Mouse (Mus musculus): ENCODE data around the gene Slc25a15.

Slc25a15 gene

DNA sequence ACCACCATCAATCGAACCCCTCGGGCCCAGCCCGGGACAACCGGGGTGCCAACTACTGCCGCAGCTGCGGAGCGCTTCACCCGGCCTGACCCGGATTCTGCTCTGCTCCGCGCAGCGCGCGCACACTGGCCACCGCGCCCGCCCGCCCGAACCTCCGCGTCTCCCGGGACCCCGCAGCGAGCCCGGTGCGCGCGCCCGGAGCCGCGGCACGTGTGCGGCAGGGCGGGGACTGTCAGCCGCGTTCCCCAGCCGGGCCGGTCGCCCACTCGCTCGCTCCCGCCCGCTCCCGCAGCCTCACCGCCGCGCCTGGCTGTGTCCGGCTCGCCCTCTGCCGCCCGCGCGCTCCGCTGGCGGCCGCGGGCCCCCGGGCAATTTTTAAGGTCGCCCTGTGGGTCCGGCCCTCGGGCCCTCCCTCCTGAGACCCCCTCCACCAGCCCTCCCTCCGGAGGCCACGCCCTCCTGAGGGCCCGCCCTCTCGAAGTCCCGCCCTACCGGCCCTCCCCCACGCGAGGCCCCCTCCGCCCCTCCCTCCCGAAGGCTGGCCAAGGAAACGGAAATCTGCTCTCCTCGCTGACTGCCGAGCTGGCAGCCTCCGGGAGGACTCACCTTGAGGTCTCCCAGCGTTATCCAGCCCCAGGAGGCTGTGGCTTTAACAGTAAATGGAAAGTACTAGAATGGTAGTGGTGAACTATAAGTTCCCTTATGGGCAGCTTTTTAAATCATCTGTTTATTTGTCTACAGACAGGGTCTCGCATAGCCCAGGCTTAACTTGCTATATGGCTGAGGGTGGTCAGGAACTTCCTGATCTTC is at the start of gene Slc25a15:
Gene Slc25a15, minus strand, starts transcription at position 456 of the 810 bp plus-strand sequence.
- DNase-seq (ENCODE audit: low spot score): peak; percentile 83

- no peak for DNase-seq (ENCODE audit: low spot score)
These were observed 13.6 kb upstream of the Slc25a15 start for GRCm38 (mm10) chr8:22411971-22412370.

DNA sequence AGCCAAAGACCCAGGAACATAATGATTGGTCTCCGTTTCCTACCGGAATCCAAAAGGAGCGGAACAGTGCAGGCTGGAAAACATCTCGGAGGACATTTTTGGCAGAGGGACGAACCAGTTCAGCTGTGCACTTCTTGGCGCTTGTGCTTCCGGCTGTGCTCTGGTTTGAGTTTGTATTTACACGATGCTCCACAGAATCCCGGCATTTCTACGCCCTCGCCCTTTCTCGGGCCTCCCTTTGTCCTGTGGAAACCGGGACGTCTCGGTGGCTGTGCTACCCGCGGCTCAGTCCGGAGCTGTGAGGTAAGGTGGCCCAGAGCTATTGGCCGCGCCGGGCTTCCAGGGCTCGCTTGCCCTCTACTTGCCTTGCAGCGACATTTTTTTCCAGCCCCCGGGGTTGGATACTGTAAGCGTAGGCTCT is 12.9 kb upstream of the Slc25a15 start, which contains the start of gene Mrps31:
Gene Mrps31, plus strand, starts transcription at position 80 of the 421 bp plus-strand sequence.
- peak; percentile 87 for DNase-seq (ENCODE audit: low spot score)

DNA sequence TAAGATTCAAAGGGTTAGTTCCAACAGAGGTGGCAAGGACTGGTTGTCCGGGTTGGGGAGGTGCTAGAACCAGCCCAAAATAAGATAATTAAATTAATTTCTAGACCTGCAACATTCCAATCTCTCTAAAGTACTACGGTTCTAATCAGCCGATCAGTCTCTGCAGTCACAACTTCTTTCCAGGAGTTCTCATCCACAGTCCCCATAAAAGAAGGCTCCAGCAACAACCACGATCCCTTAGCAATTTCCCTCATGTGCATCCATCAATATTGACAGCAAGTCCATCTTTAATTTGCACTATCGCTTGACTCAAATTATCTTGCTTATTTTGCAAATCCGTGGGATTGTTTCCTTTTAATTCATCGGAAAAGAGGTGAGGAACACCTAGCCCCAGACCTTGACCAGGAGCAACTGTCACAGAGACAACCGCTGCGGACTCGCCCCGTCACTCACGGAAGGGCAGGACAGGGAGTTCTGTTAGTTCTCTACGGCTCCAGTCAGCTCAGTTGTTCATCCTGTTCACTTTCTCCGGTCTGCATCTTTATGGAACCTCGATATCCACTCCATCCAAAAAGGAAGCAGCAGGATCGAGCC is 12.4 kb upstream of the Slc25a15 start:
- no peak for DNase-seq (ENCODE audit: low spot score)

- no peak for DNase-seq (ENCODE audit: low spot score)
These were observed 7.3 kb upstream of the Slc25a15 start for GRCm38 (mm10) chr8:22405733-22406132.

- no peak for DNase-seq (ENCODE audit: low spot score)
These were observed 4.8 kb upstream of the Slc25a15 start for GRCm38 (mm10) chr8:22403235-22403634.

DNA sequence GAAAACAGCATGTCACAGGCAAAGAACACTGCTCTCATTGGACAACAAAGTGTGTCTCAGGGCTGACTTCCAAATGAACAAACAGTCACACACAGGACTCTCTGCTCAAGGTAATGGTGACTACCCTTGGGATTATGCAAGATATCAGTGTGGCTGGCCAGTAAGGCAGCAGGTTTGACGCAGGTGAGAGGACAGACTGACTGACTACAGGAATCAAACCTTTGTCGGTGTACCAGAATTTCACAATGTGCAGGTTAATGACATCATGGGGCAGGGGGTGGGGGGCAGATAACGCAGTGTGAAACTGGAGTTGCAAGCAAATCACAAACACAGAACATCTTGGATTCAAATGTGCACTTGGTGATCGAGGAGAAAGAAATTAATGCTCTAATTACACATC is 2.2 kb upstream of the Slc25a15 start:
- no peak for DNase-seq (ENCODE audit: low spot score)

GRCm38 (mm10) chr8:22399285-22399880 is 986 bp upstream of the Slc25a15 start:
- no peak for DNase-seq (ENCODE audit: low spot score)

DNA sequence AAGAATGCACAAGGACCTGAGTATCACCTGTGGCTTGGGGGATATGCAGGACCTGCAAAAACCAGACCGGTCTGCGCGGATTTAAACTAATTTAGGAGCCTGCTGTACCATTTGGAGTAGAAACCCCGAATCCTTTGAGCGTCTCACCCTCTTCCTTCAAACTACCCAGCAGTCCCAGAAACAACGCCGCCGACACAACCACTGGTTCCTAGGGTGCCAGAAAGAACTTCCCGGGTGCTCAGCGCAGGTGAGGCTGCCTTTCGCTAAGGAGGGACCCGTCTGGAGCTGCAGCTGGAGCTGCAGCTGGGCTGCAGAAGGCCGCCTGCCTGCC is 621 bp downstream of the Slc25a15 start:
- no peak for DNase-seq (ENCODE audit: low spot score)

DNA sequence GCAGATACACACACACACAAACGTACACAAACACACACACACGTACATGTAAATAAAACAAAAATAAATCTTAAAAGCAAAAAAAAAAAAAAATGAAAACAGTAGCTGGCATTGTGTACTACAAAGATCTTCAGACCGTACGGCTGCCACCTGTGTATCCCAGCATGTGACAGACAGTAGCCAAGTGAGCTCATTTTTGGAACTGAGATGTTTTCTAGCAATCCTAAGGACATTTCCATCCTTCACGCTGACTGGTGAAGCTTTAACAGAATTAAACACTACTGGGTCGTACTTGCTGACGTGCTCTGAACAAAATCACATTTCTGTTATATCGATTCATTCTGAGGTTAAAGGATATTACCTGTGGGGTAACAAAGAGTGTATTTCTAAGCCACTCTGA is 3.1 kb downstream of the Slc25a15 start:
- DNase-seq (ENCODE audit: low spot score): no peak

DNA sequence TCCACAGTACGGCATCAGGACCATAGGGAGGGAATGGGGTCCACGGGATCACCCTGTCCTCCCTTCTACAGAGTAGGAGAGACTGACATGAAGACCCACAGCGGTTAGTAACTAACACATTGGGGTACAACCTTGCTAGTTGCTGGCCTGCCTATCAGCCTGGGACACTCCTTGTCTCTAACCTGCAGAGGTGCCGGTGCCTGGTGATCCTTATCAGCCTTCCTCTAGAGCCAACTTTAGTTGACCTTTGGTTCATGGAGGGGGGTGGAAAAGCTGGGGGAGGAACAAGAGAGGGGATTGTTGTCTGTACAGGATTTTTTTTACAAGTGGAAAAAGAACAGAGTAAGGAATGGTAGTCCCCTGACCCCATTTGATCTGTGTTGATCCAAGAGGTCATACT is 3.9 kb downstream of the Slc25a15 start:
- DNase-seq (ENCODE audit: low spot score): no peak

GRCm38 (mm10) chr8:22390766-22391463 is 7.5 kb downstream of the Slc25a15 start:
- no peak for DNase-seq (ENCODE audit: low spot score)

GRCm38 (mm10) chr8:22389874-22390273 is 8.5 kb downstream of the Slc25a15 start:
- no peak for DNase-seq (ENCODE audit: low spot score)

- DNase-seq (ENCODE audit: low spot score): no peak
These were observed 13.2 kb downstream of the Slc25a15 start for GRCm38 (mm10) chr8:22385158-22385557.

GRCm38 (mm10) chr8:22382824-22383595 is 15.4 kb downstream of the Slc25a15 start:
- no peak for DNase-seq (ENCODE audit: low spot score)

DNA sequence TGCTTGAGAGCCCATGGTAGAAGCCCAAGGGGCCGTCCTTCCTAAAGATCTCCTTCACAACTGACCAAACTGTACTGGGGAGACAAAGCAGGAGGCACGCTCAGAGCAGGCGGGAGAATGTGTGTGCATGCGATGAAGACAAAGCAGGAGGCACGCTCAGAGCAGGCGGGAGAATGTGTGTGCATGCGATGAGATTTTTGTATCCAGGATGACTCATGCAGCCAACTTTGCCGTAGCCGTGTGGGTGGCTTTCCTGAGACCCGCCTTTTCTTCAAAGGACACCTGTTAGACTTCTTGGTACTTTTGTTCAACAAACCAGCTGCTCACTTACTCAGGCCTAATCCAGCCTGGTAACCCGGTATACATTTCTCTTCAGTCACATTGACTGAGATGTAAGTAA is 17.5 kb downstream of the Slc25a15 start:
- no peak for DNase-seq (ENCODE audit: low spot score)

DNA sequence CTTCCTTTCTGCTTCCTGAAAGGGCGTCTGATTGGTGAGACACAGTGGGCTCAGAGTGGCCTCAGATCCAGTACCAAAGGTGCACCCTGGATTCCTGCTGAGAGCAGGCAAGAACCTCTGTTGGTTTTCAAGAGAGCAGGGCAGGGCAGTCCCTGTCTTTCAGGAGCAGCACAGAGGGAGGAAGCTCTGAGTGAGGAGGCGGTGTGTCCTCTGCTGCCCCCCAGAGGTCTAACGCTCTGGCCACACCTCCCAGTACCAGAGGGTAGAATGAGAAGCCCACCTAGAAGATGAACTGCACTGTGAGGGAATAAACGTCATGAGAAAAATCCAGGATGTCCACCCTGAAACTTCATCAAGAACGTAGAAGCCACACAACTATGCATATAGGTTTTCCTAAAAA is 21.5 kb downstream of the Slc25a15 start:
- no peak for DNase-seq (ENCODE audit: low spot score)

DNA sequence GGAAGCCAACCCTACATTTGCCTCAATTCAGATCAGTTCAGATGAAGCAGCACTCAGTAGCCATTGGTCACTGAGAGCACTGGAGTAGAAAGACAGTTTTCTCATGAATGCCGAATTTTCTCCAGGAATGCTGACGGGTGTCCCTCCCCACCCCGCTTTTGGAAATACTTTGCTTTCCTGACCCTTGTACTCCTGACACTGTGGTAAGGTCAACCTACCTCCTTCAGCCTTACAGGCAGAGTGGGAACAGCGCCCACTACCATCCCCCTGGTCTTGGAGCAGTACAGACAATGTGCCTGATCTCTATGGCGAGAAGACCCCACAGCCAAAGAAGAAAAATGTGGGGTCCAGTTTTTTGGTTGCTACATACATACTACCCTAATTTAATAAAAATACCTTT is 22.1 kb downstream of the Slc25a15 start:
- DNase-seq (ENCODE audit: low spot score): no peak

GRCm38 (mm10) chr8:22359882-22360281 is 38.5 kb downstream of the Slc25a15 start:
- no peak for DNase-seq (ENCODE audit: low spot score)

DNA sequence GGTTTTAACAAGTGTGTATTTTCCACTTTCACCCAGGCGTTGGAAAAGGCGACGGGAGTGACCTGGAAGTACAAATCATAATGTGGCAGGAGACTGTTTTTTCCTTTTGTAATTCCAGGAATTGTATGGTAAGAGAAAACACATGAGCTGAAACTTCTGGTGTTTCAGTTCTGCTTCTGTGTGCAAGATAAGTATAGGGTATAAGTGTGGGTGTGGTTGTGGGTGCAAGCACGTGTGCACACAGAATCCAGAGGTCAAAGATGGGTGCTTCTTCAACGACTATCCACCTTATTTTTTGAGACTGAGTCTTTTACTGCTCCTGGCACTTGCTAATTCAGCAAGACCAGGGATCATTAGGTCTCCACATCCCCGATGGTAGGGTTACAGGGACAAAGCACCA is 39.0 kb downstream of the Slc25a15 start:
- DNase-seq (ENCODE audit: low spot score): no peak

DNA sequence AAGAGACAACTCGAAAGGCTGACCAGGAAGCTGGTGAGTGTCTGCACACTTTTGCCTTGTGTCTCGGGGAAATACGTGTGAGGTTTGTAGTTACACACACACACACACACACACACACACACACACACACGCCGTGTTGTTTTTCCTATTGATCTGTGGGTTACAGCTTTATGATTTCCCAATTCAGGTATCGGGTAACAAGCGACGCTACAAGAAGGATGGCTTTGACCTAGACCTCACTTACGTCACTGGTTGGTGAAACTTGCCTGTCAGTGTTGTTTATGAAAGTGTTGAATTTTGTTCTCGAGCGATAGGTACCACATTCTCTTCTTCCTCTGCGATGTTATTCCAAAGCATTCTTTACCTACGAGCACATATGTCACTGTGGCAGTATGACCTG is 63.0 kb downstream of the Slc25a15 start:
- no peak for DNase-seq (ENCODE audit: low spot score)
